Mouse (Mus musculus): ENCODE data around the gene Ephb6. TPM values are rescaled to one million over a fixed set of nuclear protein-coding genes. Genes with fewer than 3 reads are reported as not detected.

Ephb6 gene
- total and polyA plus RNA-seq, 2 experiments: 0.46 to 0.88 TPM

- no peak overlapping the region for H3K4me3 ChIP-seq (ENCODE audit: insufficient read depth, low read depth, low read length)
These were observed 26.3 kb downstream of the Ephb6 start for GRCm38 (mm10) chr6:41631549-41631948.

GRCm38 (mm10) chr6:41635211-41635610 lies 29.9 kb downstream of the Ephb6 start:
- DNase-seq (ENCODE audit: extremely low read depth, low read depth, low spot score): no peak
- Histone ChIP-seq H3K27me3 (ENCODE audit: control insufficient read depth, insufficient read depth, low read length) (no peaks in the 10 kb centered on the region), H3K79me2 (ENCODE audit: control insufficient read depth, insufficient read depth, low read length) (no peaks in the 10 kb centered on the region), H3K4me3 (ENCODE audit: insufficient read depth, low read depth, low read length) (no peak overlapping the region), H3K27ac (replicated peaks; ENCODE audit: insufficient read depth, low read depth, low read length) (no peak overlapping the region), H3K36me3 (ENCODE audit: control insufficient read depth, insufficient read depth, low read length) (no peaks in the 10 kb centered on the region), H3K9ac (ENCODE audit: low read depth, low read length) (no peak overlapping the region), H3K4me1 (ENCODE audit: control insufficient read depth, insufficient read depth, low read length) (no peaks in the 10 kb centered on the region)
- 40% methylated on average over 1 of the region's 1 CpGs for WGBS
- no peak for TF ChIP-seq POLR2A (IDR thresholded peaks at IDR 0.05; ENCODE audit: extremely low read depth, insufficient read depth, low read length)
- TF ChIP-seq CTCF (IDR thresholded peaks at IDR 0.05; ENCODE audit: low read depth, low read length): no peak

More at GRCm38 (mm10) chr6:41631549-41631948, 26.3 kb downstream of the Ephb6 start:
- no peaks in the 10 kb centered on the region for H3K27me3 ChIP-seq (ENCODE audit: control insufficient read depth, insufficient read depth, low read length)
- H3K9ac ChIP-seq (ENCODE audit: low read depth, low read length): no peak overlapping the region
- WGBS: 82% methylated on average over 4 of the region's 4 CpGs
- H3K79me2 ChIP-seq (ENCODE audit: control insufficient read depth, insufficient read depth, low read length): no peaks in the 10 kb centered on the region
- TF ChIP-seq POLR2A (IDR thresholded peaks at IDR 0.05; ENCODE audit: extremely low read depth, insufficient read depth, low read length): no peak
- no peak for TF ChIP-seq CTCF (IDR thresholded peaks at IDR 0.05; ENCODE audit: low read depth, low read length)
- no peak for DNase-seq (ENCODE audit: extremely low read depth, low read depth, low spot score)
- H3K4me1 ChIP-seq (ENCODE audit: control insufficient read depth, insufficient read depth, low read length): no peaks in the 10 kb centered on the region
- no peaks in the 10 kb centered on the region for H3K36me3 ChIP-seq (ENCODE audit: control insufficient read depth, insufficient read depth, low read length)
- no peak overlapping the region for H3K27ac ChIP-seq (replicated peaks; ENCODE audit: insufficient read depth, low read depth, low read length)

GRCm38 (mm10) chr6:41636178-41636577 lies 30.9 kb downstream of the Ephb6 start, which contains the start of gene Trpv6:
Trpv6 (minus strand) TSS chr6:41636405.
- no peak for DNase-seq (ENCODE audit: extremely low read depth, low read depth, low spot score)
- TF ChIP-seq CTCF (IDR thresholded peaks at IDR 0.05; ENCODE audit: low read depth, low read length): no peak
- no peak for TF ChIP-seq POLR2A (IDR thresholded peaks at IDR 0.05; ENCODE audit: extremely low read depth, insufficient read depth, low read length)
- no peak within 1 kb of the TSS for H3K27ac ChIP-seq (replicated peaks; ENCODE audit: insufficient read depth, low read depth, low read length)
- no peak within 1 kb of the TSS for H3K9ac ChIP-seq (ENCODE audit: low read depth, low read length)
- H3K4me3 ChIP-seq (ENCODE audit: insufficient read depth, low read depth, low read length): no peak within 1 kb of the TSS
- WGBS: 27% methylated on average over 5 of the region's 5 CpGs
- no peaks in the 10 kb centered on the region for H3K79me2 ChIP-seq (ENCODE audit: control insufficient read depth, insufficient read depth, low read length)
- no peaks in the 10 kb centered on the region for H3K36me3 ChIP-seq (ENCODE audit: control insufficient read depth, insufficient read depth, low read length)
- no peaks in the 10 kb centered on the region for H3K4me1 ChIP-seq (ENCODE audit: control insufficient read depth, insufficient read depth, low read length)
- no peaks in the 10 kb centered on the region for H3K27me3 ChIP-seq (ENCODE audit: control insufficient read depth, insufficient read depth, low read length)

GRCm38 (mm10) chr6:41637393-41637792 lies 32.1 kb downstream of the Ephb6 start:
- 54% methylated on average over 1 of the region's 1 CpGs for WGBS
- no peak for DNase-seq (ENCODE audit: extremely low read depth, low read depth, low spot score)
- no peak for TF ChIP-seq POLR2A (IDR thresholded peaks at IDR 0.05; ENCODE audit: extremely low read depth, insufficient read depth, low read length)
- TF ChIP-seq CTCF (IDR thresholded peaks at IDR 0.05; ENCODE audit: low read depth, low read length): no peak

GRCm38 (mm10) chr6:41637927-41638506 lies 32.7 kb downstream of the Ephb6 start:
- no peak for DNase-seq (ENCODE audit: extremely low read depth, low read depth, low spot score)
- H3K36me3 ChIP-seq (ENCODE audit: control insufficient read depth, insufficient read depth, low read length): no peaks in the 10 kb centered on the region
- TF ChIP-seq POLR2A (IDR thresholded peaks at IDR 0.05; ENCODE audit: extremely low read depth, insufficient read depth, low read length): no peak
- TF ChIP-seq CTCF (IDR thresholded peaks at IDR 0.05; ENCODE audit: low read depth, low read length): no peak
- no peaks in the 10 kb centered on the region for H3K27me3 ChIP-seq (ENCODE audit: control insufficient read depth, insufficient read depth, low read length)
- H3K79me2 ChIP-seq (ENCODE audit: control insufficient read depth, insufficient read depth, low read length): no peaks in the 10 kb centered on the region
- H3K27ac ChIP-seq (replicated peaks; ENCODE audit: insufficient read depth, low read depth, low read length): no peak overlapping the region
- H3K4me1 ChIP-seq (ENCODE audit: control insufficient read depth, insufficient read depth, low read length): no peaks in the 10 kb centered on the region
- WGBS: 49% methylated on average over 6 of the region's 6 CpGs
- H3K4me3 ChIP-seq (ENCODE audit: insufficient read depth, low read depth, low read length): no peak overlapping the region
- no peak overlapping the region for H3K9ac ChIP-seq (ENCODE audit: low read depth, low read length)

More at GRCm38 (mm10) chr6:41637393-41637792, 32.1 kb downstream of the Ephb6 start:
- no peaks in the 10 kb centered on the region for H3K79me2 ChIP-seq (ENCODE audit: control insufficient read depth, insufficient read depth, low read length)
- H3K9ac ChIP-seq (ENCODE audit: low read depth, low read length): no peak overlapping the region
- no peaks in the 10 kb centered on the region for H3K4me1 ChIP-seq (ENCODE audit: control insufficient read depth, insufficient read depth, low read length)
- no peaks in the 10 kb centered on the region for H3K27me3 ChIP-seq (ENCODE audit: control insufficient read depth, insufficient read depth, low read length)
- no peak overlapping the region for H3K4me3 ChIP-seq (ENCODE audit: insufficient read depth, low read depth, low read length)
- H3K27ac ChIP-seq (replicated peaks; ENCODE audit: insufficient read depth, low read depth, low read length): no peak overlapping the region
- H3K36me3 ChIP-seq (ENCODE audit: control insufficient read depth, insufficient read depth, low read length): no peaks in the 10 kb centered on the region

GRCm38 (mm10) chr6:41640449-41640848 lies 35.2 kb downstream of the Ephb6 start:
- H3K27ac ChIP-seq (replicated peaks; ENCODE audit: insufficient read depth, low read depth, low read length): no peak overlapping the region
- WGBS: 82% methylated on average over 3 of the region's 3 CpGs
- H3K27me3 ChIP-seq (ENCODE audit: control insufficient read depth, insufficient read depth, low read length): no peaks in the 10 kb centered on the region
- H3K4me3 ChIP-seq (ENCODE audit: insufficient read depth, low read depth, low read length): no peak overlapping the region
- no peak for DNase-seq (ENCODE audit: extremely low read depth, low read depth, low spot score)
- no peaks in the 10 kb centered on the region for H3K79me2 ChIP-seq (ENCODE audit: control insufficient read depth, insufficient read depth, low read length)
- no peaks in the 10 kb centered on the region for H3K36me3 ChIP-seq (ENCODE audit: control insufficient read depth, insufficient read depth, low read length)
- no peak for TF ChIP-seq POLR2A (IDR thresholded peaks at IDR 0.05; ENCODE audit: extremely low read depth, insufficient read depth, low read length)
- TF ChIP-seq CTCF (IDR thresholded peaks at IDR 0.05; ENCODE audit: low read depth, low read length): no peak
- H3K4me1 ChIP-seq (ENCODE audit: control insufficient read depth, insufficient read depth, low read length): no peaks in the 10 kb centered on the region
- no peak overlapping the region for H3K9ac ChIP-seq (ENCODE audit: low read depth, low read length)
